Mouse (Mus musculus) olfactory bulb, adult 2 months (tissue): ENCODE results near the gene Sept4.

ENCODE experiments used
- CTCF ChIP-seq: fragments of 200-500 bp; IDR thresholded peaks from 2 replicates; pipeline ENCODE4 v1.5.1; 2012; ENCODE audit warnings: low read depth, mild to moderate bottlenecking, low read length, moderate library complexity; ENCODE audit not compliant: insufficient read depth
- POLR2A ChIP-seq: fragments of 200-500 bp; IDR thresholded peaks from 2 replicates; pipeline ENCODE4 v1.6.1; 2012; ENCODE audit warnings: mild to moderate bottlenecking, low read depth, low read length, moderate library complexity; ENCODE audit not compliant: insufficient read depth

- TF ChIP-seq CTCF (no peak), POLR2A (no peak)
Measured at GRCm38 (mm10) chr11:87602234-87602633, 33.5 kb downstream of the Sept4 start.
